Mouse (Mus musculus) MEL (cell line): ENCODE results near the gene Cdc42ep5. TPM values are rescaled to one million over a fixed set of nuclear protein-coding genes. Genes with fewer than 3 reads are reported as not detected.

Source experiments
- DNase-seq: peaks from one replicate; pipeline ENCODE4 v3.0.0; 2011; ENCODE audit warnings: low read depth, low spot score
- H3K27ac ChIP-seq: 2 replicates; pipeline ENCODE4 v1.5.1; 2012; ENCODE audit warnings: low read depth, mild to moderate bottlenecking, control low read depth, low read length, moderate library complexity; ENCODE audit not compliant: control insufficient read depth
- H3K27me3 ChIP-seq, 2 experiments: fragments of 150-350 bp in 1 of 2; sonication (generic) in 1 of 2; 2 replicates each; pipeline ENCODE4 v1.6.1; 2012; ENCODE audit warnings: low read length in 2 of 2, mild to moderate bottlenecking in 2 of 2, improper control_type of control experiment in 1 of 2, moderate library complexity in 1 of 2; ENCODE audit not compliant: insufficient read depth in 2 of 2, control insufficient read depth in 1 of 2
- H3K36me3 ChIP-seq, 2 experiments: 2 replicates each; pipeline ENCODE4 v1.6.1; 2012 to 2014; ENCODE audit warnings: low read length in 2 of 2, improper control_type of control experiment in 1 of 2, inconsistent platforms in 1 of 2, mild to moderate bottlenecking in 1 of 2; ENCODE audit not compliant: insufficient read depth in 2 of 2, control insufficient read depth in 1 of 2
- H3K4me1 ChIP-seq, 2 experiments: fragments of 150-350 bp in 1 of 2; sonication (generic) in 1 of 2; 2 replicates each; pipeline ENCODE4 v1.6.1; 2012; ENCODE audit warnings: low read length in 2 of 2, improper control_type of control experiment in 1 of 2, mild to moderate bottlenecking in 1 of 2; ENCODE audit not compliant: insufficient read depth in 2 of 2, control insufficient read depth in 1 of 2
- H3K4me3 ChIP-seq, 2 experiments: fragments of 150-350 bp in 1 of 2; sonication (generic) in 1 of 2; 2 replicates each; pipeline ENCODE4 v1.5.1; 2012; ENCODE audit warnings: low read depth in 2 of 2, low read length in 2 of 2, mild to moderate bottlenecking in 2 of 2, moderate library complexity in 2 of 2, control low read depth in 1 of 2, improper control_type of control experiment in 1 of 2; ENCODE audit not compliant: control insufficient read depth in 1 of 2, insufficient read depth in 1 of 2
- H3K79me2 ChIP-seq: 2 replicates; pipeline ENCODE4 v1.6.1; 2012; ENCODE audit warnings: mild to moderate bottlenecking, low read length, moderate library complexity; ENCODE audit not compliant: control insufficient read depth, poor library complexity, insufficient read depth
- H3K9ac ChIP-seq: 2 replicates; pipeline ENCODE4 v1.6.1; 2012; ENCODE audit warnings: low read depth, mild to moderate bottlenecking, control low read depth, low read length, moderate library complexity; ENCODE audit not compliant: control insufficient read depth, poor library complexity, severe bottlenecking
- H3K9me3 ChIP-seq: fragments of 150-350 bp; sonication (generic); replicated peaks from 2 replicates; pipeline ENCODE4 v1.6.1; 2012; ENCODE audit warnings: mild to moderate bottlenecking, low read length, improper control_type of control experiment, moderate library complexity; ENCODE audit not compliant: insufficient read depth
- BHLHE40 ChIP-seq: IDR thresholded peaks from 2 replicates; pipeline ENCODE4 v1.6.1; 2012; ENCODE audit warnings: low read depth, mild to moderate bottlenecking, inconsistent platforms, low read length, improper control_type of control experiment, borderline replicate concordance
- E2F4 ChIP-seq: IDR thresholded peaks from 2 replicates; pipeline ENCODE4 v1.6.1; 2011; ENCODE audit warnings: low read depth, low read length, improper control_type of control experiment, borderline replicate concordance
- GABPA ChIP-seq: IDR thresholded peaks from 2 replicates; pipeline ENCODE4 v1.6.1; 2012; ENCODE audit warnings: low read depth, mild to moderate bottlenecking, inconsistent platforms, low read length, improper control_type of control experiment, moderate library complexity
- MAFK ChIP-seq: IDR thresholded peaks from 2 replicates; pipeline ENCODE4 v1.6.1; 2011; ENCODE audit warnings: low read depth, mild to moderate bottlenecking, low read length, improper control_type of control experiment, borderline replicate concordance
- MEF2A ChIP-seq: IDR thresholded peaks from 2 replicates; pipeline ENCODE4 v1.6.1; 2014; ENCODE audit warnings: low read depth, mild to moderate bottlenecking, inconsistent platforms, low read length, improper control_type of control experiment; ENCODE audit not compliant: poor library complexity, insufficient replicate concordance, severe bottlenecking; ENCODE audit errors: extremely low read depth
- MXI1 ChIP-seq: IDR thresholded peaks from 2 replicates; pipeline ENCODE4 v1.6.1; 2011; ENCODE audit warnings: mild to moderate bottlenecking, low read depth, low read length, improper control_type of control experiment
- MYC ChIP-seq: IDR thresholded peaks from 2 replicates; pipeline ENCODE4 v1.6.1; 2011; ENCODE audit warnings: low read depth, mild to moderate bottlenecking, low read length, improper control_type of control experiment, moderate library complexity
- NELFE ChIP-seq: IDR thresholded peaks from 2 replicates; pipeline ENCODE4 v1.6.1; 2011; ENCODE audit warnings: low read depth, low read length, improper control_type of control experiment
- NRF1 ChIP-seq: IDR thresholded peaks from 2 replicates; pipeline ENCODE4 v1.6.1; 2014; ENCODE audit warnings: low read depth, mild to moderate bottlenecking, inconsistent platforms, low read length, improper control_type of control experiment, moderate library complexity; ENCODE audit not compliant: poor library complexity, insufficient read depth, severe bottlenecking
- POLR2A ChIP-seq, 2 experiments: IDR thresholded peaks; 2 replicates each; pipeline ENCODE4 v1.6.1; 2011 to 2012; ENCODE audit warnings: low read length in 2 of 2, mild to moderate bottlenecking in 2 of 2, control low read depth in 1 of 2, improper control_type of control experiment in 1 of 2, low read depth in 1 of 2, moderate library complexity in 1 of 2; ENCODE audit not compliant: control insufficient read depth in 1 of 2, insufficient read depth in 1 of 2, poor library complexity in 1 of 2
- RCOR1 ChIP-seq: IDR thresholded peaks from 2 replicates; pipeline ENCODE4 v1.6.1; 2012; ENCODE audit warnings: low read depth, mild to moderate bottlenecking, inconsistent platforms, low read length, improper control_type of control experiment
- TCF12 ChIP-seq: IDR thresholded peaks from 2 replicates; pipeline ENCODE4 v1.6.1; 2014; ENCODE audit warnings: low read depth, mild to moderate bottlenecking, inconsistent platforms, low read length, improper control_type of control experiment, moderate library complexity
- UBTF ChIP-seq: IDR thresholded peaks from 2 replicates; pipeline ENCODE4 v1.6.1; 2012; ENCODE audit warnings: low read depth, mild to moderate bottlenecking, inconsistent platforms, low read length, improper control_type of control experiment, moderate library complexity, borderline replicate concordance; ENCODE audit not compliant: insufficient read depth
- USF2 ChIP-seq, 2 experiments: IDR thresholded peaks; 2 replicates each; pipeline ENCODE4 v1.6.1; 2011 to 2012; ENCODE audit warnings: improper control_type of control experiment in 2 of 2, low read length in 2 of 2, borderline replicate concordance in 1 of 2, inconsistent platforms in 1 of 2, low read depth in 1 of 2, mild to moderate bottlenecking in 1 of 2; ENCODE audit not compliant: insufficient read depth in 1 of 2
- polyA plus RNA-seq, 2 experiments: library from polyadenylated mRNA; stranded (reverse) in 1 of 2; unstranded in 1 of 2; fragments of >175 nt in 1 of 2; fragments of >200 nt in 1 of 2; gene quantifications; 2 replicates each; pipeline versions ENCODE4 v1.2.1 to v1.2.4; 2012; ENCODE audit warnings: low replicate concordance in 2 of 2, low read depth in 1 of 2; ENCODE audit not compliant: insufficient read length in 2 of 2, insufficient read depth in 1 of 2, missing spikeins in 1 of 2
- total RNA-seq: library from RNA; depleted of rRNA; stranded (reverse); fragments of 300-350 nt; gene quantifications from 2 replicates; pipeline ENCODE4 v1.2.3, GENCODE M21; 2012

Cdc42ep5 gene
- total and polyA plus RNA-seq, 3 experiments = 0.24 TPM; not detected in 2

- no peak overlapping the region for H3K27ac ChIP-seq
- H3K36me3 ChIP-seq = no peaks in the 10 kb centered on the region
- H3K79me2 ChIP-seq = no peaks in the 10 kb centered on the region
- no peak overlapping the region for H3K4me3 ChIP-seq
- no peak for DNase-seq
- no peaks in the 10 kb centered on the region for H3K9me3 ChIP-seq
- no peak for TF ChIP-seq UBTF
- TF ChIP-seq NRF1 = no peak
- TF ChIP-seq MYC = no peak
- no peaks in the 10 kb centered on the region; a peak in 2 of 4 replicates for H3K27me3 ChIP-seq
- no peaks in the 10 kb centered on the region; a peak in 1 of 4 replicates for H3K4me1 ChIP-seq
- H3K9ac ChIP-seq = no peak overlapping the region
These were observed 5.7 kb upstream of the Cdc42ep5 start for GRCm38 (mm10) chr7:4170193-4170938.

- Histone ChIP-seq H3K9me3 (no peaks in the 10 kb centered on the region), H3K4me1 (0 out of 4 replicates have a peak, but pooled peaks cover 0 to 2% of the 10 kb centered on the region in 2 experiments), H3K4me3 (no peak overlapping the region), H3K9ac (no peak overlapping the region), H3K27ac (no peak overlapping the region), H3K27me3 (no peaks in the 10 kb centered on the region; a peak in 2 of 4 replicates), H3K79me2 (no peaks in the 10 kb centered on the region), H3K36me3 (no peaks in the 10 kb centered on the region)
- DNase-seq = no peak
- TF ChIP-seq NELFE (no peak), USF2 (IDR thresholded peaks at IDR 0.05; ENCODE audit: borderline replicate concordance in 1 of 2, insufficient read depth in 1 of 2, low read depth in 1 of 2, low read length in 2 of 2) (no peak), NRF1 (no peak), MEF2A (no peak), MAFK (no peak), E2F4 (no peak), MXI1 (no peak), BHLHE40 (no peak), GABPA (no peak), TCF12 (no peak), RCOR1 (no peak), POLR2A (IDR thresholded peaks at IDR 0.05; ENCODE audit: control insufficient read depth in 1 of 2, insufficient read depth in 1 of 2, low read depth in 1 of 2, low read length in 2 of 2, poor library complexity in 1 of 2) (no peak)
These were observed 2.4 kb upstream of the Cdc42ep5 start for GRCm38 (mm10) chr7:4167098-4167497.
